Mouse (Mus musculus): ENCODE data around the gene Zcchc10. TPM values are rescaled to one million over a fixed set of nuclear protein-coding genes. Genes with fewer than 3 reads are reported as not detected.
"Not testable (repeated sequence)": the region's sequence is repeated elsewhere in the genome, so short reads cannot be mapped to it uniquely, and the experiment has no call there.

Zcchc10 gene
- total RNA-seq, 4 experiments from 2014 or later, result 10.7 to 14.9 (median 12.4) TPM

- no peak for DNase-seq
Measured at GRCm38 (mm10) chr11:53318041-53318440, 6.4 kb upstream of the Zcchc10 start.

GRCm38 (mm10) chr11:53318568-53318967, 5.9 kb upstream of the Zcchc10 start:
- not testable (repeated sequence) for DNase-seq

GRCm38 (mm10) chr11:53319867-53320266, 4.6 kb upstream of the Zcchc10 start:
- DNase-seq, result not testable (repeated sequence)

GRCm38 (mm10) chr11:53330325-53330724, 5.8 kb downstream of the Zcchc10 start:
- no peak for DNase-seq

- no peak for DNase-seq
Measured at GRCm38 (mm10) chr11:53331121-53331520, 6.6 kb downstream of the Zcchc10 start.

- no peak for DNase-seq
Measured at GRCm38 (mm10) chr11:53332076-53332680, 7.7 kb downstream of the Zcchc10 start.

GRCm38 (mm10) chr11:53335505-53336181, 11.2 kb downstream of the Zcchc10 start:
- no peak for DNase-seq

GRCm38 (mm10) chr11:53336182-53336571, 11.7 kb downstream of the Zcchc10 start:
- DNase-seq, result no peak

- DNase-seq, result no peak
Measured at GRCm38 (mm10) chr11:53336924-53337323, 12.4 kb downstream of the Zcchc10 start.

GRCm38 (mm10) chr11:53337684-53338083, 13.2 kb downstream of the Zcchc10 start:
- no peak for DNase-seq

- DNase-seq, result not testable (repeated sequence)
Measured at GRCm38 (mm10) chr11:53341019-53341418, 16.5 kb downstream of the Zcchc10 start.

GRCm38 (mm10) chr11:53342711-53343110, 18.2 kb downstream of the Zcchc10 start:
- DNase-seq, result no peak

GRCm38 (mm10) chr11:53345328-53345727, 20.8 kb downstream of the Zcchc10 start:
- no peak for DNase-seq

GRCm38 (mm10) chr11:53345738-53346137, 21.3 kb downstream of the Zcchc10 start:
- DNase-seq, result no peak

GRCm38 (mm10) chr11:53350291-53351223, 26.1 kb downstream of the Zcchc10 start, which contains the start of gene Aff4:
Aff4 (plus strand) TSS chr11:53350833.
- peak; percentile 79 for DNase-seq

- peak; percentile 55 for DNase-seq
Measured at GRCm38 (mm10) chr11:53351224-53351942, 26.9 kb downstream of the Zcchc10 start.

GRCm38 (mm10) chr11:53351943-53352590, 27.6 kb downstream of the Zcchc10 start:
- no peak for DNase-seq

GRCm38 (mm10) chr11:53358504-53359155, 34.2 kb downstream of the Zcchc10 start:
- no peak for DNase-seq

GRCm38 (mm10) chr11:53367032-53367431, 42.6 kb downstream of the Zcchc10 start:
- no peak for DNase-seq

GRCm38 (mm10) chr11:53378918-53379317, 54.4 kb downstream of the Zcchc10 start:
- DNase-seq, result no peak

All from adrenal gland, adult 8-10 months (tissue).